Mouse (Mus musculus): ENCODE results near the gene Smg8. TPM values are rescaled to one million over a fixed set of nuclear protein-coding genes. Genes with fewer than 3 reads are reported as not detected.

Gene Smg8
- polyA plus RNA-seq, 1 experiment, result 9.5 TPM

DNA sequence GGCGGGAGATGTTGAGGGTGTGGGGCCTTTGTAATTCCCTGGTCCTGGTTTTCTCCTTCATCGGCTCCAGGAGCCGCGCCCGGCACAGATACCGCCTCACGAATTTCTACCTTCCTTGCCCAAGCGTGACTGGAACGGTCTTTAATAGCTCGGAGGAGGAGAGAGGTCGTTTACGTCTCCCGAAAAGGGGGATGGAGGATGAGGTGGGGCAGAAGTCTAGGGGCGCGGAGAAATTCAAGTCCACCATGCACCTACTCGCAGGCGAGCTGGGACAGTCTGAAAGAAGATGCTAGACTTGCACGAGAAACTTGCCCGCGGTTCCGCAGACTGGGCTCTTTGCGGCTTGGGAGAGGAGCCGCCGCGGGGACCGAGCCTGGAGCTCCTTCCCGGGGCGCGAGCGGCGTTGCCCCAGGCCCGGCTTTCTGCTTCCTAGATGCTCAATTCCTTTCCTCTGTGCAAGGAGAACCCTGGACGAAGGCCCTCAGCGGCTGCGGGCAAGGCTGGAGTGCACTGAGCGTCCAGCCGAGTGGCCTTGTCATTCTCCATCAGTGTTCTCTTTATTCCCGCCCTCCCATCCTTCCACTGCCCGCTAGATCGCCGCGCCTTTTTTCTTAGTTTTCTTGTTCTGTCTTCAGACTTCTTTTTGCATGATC lies 23.1 kb upstream of the Smg8 start:
- no peaks in the 10 kb centered on the region for H3K4me1 ChIP-seq (ENCODE audit: control insufficient read depth, insufficient read depth, low read length)
- peak overlapping the region; percentile 90 for H3K4me3 ChIP-seq (replicated peaks; ENCODE audit: control insufficient read depth, low read depth, low read length)
- TF ChIP-seq CTCF (IDR thresholded peaks at IDR 0.05; ENCODE audit: control insufficient read depth, insufficient read depth, low read length), result no peak
- peak; percentile 61; the same call in 1 of the 2 replicates for TF ChIP-seq POLR2A (IDR thresholded peaks at IDR 0.05; ENCODE audit: borderline replicate concordance, control insufficient read depth, low read depth, low read length)
- peak overlapping the region; percentile 74 for H3K27ac ChIP-seq (ENCODE audit: control insufficient read depth, insufficient read depth, low read depth, low read length, poor library complexity)
- WGBS, result under 1% methylated on average over 42 of the region's 42 CpGs

GRCm38 (mm10) chr11:87108755-87109518 lies 22.4 kb upstream of the Smg8 start, which contains the start of gene Ska2:
Ska2 (plus strand) TSS chr11:87109234.
- peak within 1 kb of the TSS; percentile 90 for H3K4me3 ChIP-seq (replicated peaks; ENCODE audit: control insufficient read depth, low read depth, low read length)
- TF ChIP-seq POLR2A (IDR thresholded peaks at IDR 0.05; ENCODE audit: borderline replicate concordance, control insufficient read depth, low read depth, low read length) (no peak; the same call in 1 of the 2 replicates), CTCF (IDR thresholded peaks at IDR 0.05; ENCODE audit: control insufficient read depth, insufficient read depth, low read length) (no peak)
- peak within 1 kb of the TSS; percentile 74 for H3K27ac ChIP-seq (ENCODE audit: control insufficient read depth, insufficient read depth, low read depth, low read length, poor library complexity)
- WGBS, result under 1% methylated on average over 40 of the region's 40 CpGs
- no peaks in the 10 kb centered on the region for H3K4me1 ChIP-seq (ENCODE audit: control insufficient read depth, insufficient read depth, low read length)

DNA sequence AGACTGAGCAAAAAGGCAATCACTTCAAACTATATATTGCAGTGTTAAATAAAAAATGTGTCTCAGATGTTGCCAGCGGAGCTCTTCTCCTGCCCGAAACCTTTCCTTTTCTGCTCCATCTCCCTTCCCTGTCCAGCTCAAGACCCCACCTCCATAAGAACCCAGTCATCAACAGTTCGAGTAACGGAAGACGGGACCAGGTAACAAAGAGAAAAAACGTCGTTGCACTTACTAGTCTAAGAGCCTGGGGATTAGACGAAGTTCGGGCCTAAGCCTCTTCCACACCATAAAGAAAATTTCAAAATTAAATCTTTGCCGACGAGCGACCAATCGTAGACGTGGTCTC lies 21.8 kb upstream of the Smg8 start, which contains the start of gene Prr11:
Prr11 (minus strand) TSS at position 300 of the 346 bp plus-strand sequence.
- Histone ChIP-seq H3K4me3 (replicated peaks; ENCODE audit: control insufficient read depth, low read depth, low read length) (peak within 1 kb of the TSS; percentile 90), H3K4me1 (ENCODE audit: control insufficient read depth, insufficient read depth, low read length) (no peaks in the 10 kb centered on the region), H3K27ac (ENCODE audit: control insufficient read depth, insufficient read depth, low read depth, low read length, poor library complexity) (peak within 1 kb of the TSS; percentile 74)
- under 1% methylated on average over 14 of the region's 14 CpGs for WGBS
- TF ChIP-seq POLR2A (IDR thresholded peaks at IDR 0.05; ENCODE audit: borderline replicate concordance, control insufficient read depth, low read depth, low read length) (no peak), CTCF (IDR thresholded peaks at IDR 0.05; ENCODE audit: control insufficient read depth, insufficient read depth, low read length) (no peak)

GRCm38 (mm10) chr11:87087142-87087541 lies 568 bp upstream of the Smg8 start:
- 26% methylated on average over 2 of the region's 2 CpGs for WGBS
- peaks cover 5% of the 10 kb centered on the region; the same call in 1 of the 2 replicates for H3K4me1 ChIP-seq (ENCODE audit: control insufficient read depth, insufficient read depth, low read length)
- no peak overlapping the region for H3K27ac ChIP-seq (ENCODE audit: control insufficient read depth, insufficient read depth, low read depth, low read length, poor library complexity)
- TF ChIP-seq POLR2A (IDR thresholded peaks at IDR 0.05; ENCODE audit: borderline replicate concordance, control insufficient read depth, low read depth, low read length) (no peak), CTCF (IDR thresholded peaks at IDR 0.05; ENCODE audit: control insufficient read depth, insufficient read depth, low read length) (no peak)
- H3K4me3 ChIP-seq (replicated peaks; ENCODE audit: control insufficient read depth, low read depth, low read length), result no peak overlapping the region

DNA sequence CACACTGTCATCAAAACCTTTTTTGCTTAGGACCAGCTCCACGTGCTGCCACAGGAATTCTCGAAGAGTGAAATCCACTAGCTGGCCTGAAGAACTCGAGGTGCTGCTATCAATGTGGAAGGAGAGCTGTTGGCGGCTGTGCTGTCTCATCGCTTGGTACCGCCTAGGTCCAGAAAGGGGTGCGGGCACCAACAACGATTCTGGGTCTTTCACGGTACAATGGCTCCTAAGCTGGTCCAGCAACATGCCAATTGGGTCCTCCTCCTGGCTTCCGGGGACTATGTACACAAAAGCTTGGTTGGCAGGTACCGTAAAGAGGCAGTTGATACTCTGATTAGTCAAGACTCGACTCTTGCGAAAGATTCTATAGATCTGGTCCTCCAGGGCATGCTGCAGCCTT lies 1.1 kb downstream of the Smg8 start:
- no peak overlapping the region for H3K27ac ChIP-seq (ENCODE audit: control insufficient read depth, insufficient read depth, low read depth, low read length, poor library complexity)
- 67% methylated on average over 13 of the region's 13 CpGs for WGBS
- H3K4me1 ChIP-seq (ENCODE audit: control insufficient read depth, insufficient read depth, low read length), result peaks cover 5% of the 10 kb centered on the region; the same call in 1 of the 2 replicates
- peak overlapping the region; percentile 95 for H3K4me3 ChIP-seq (replicated peaks; ENCODE audit: control insufficient read depth, low read depth, low read length)
- TF ChIP-seq POLR2A (IDR thresholded peaks at IDR 0.05; ENCODE audit: borderline replicate concordance, control insufficient read depth, low read depth, low read length) (no peak), CTCF (IDR thresholded peaks at IDR 0.05; ENCODE audit: control insufficient read depth, insufficient read depth, low read length) (no peak)

- Histone ChIP-seq H3K4me1 (ENCODE audit: control insufficient read depth, insufficient read depth, low read length) (peaks cover 5% of the 10 kb centered on the region; the same call in 1 of the 2 replicates), H3K4me3 (replicated peaks; ENCODE audit: control insufficient read depth, low read depth, low read length) (no peak overlapping the region), H3K27ac (ENCODE audit: control insufficient read depth, insufficient read depth, low read depth, low read length, poor library complexity) (no peak overlapping the region)
- WGBS, result 77% methylated on average over 1 of the region's 1 CpGs
- TF ChIP-seq POLR2A (IDR thresholded peaks at IDR 0.05; ENCODE audit: borderline replicate concordance, control insufficient read depth, low read depth, low read length) (no peak), CTCF (IDR thresholded peaks at IDR 0.05; ENCODE audit: control insufficient read depth, insufficient read depth, low read length) (no peak)
Observed at GRCm38 (mm10) chr11:87083712-87084111, 2.9 kb downstream of the Smg8 start.

GRCm38 (mm10) chr11:87073866-87074440 lies 12.6 kb downstream of the Smg8 start, which contains the start of gene Gdpd1:
Gdpd1 (minus strand) TSS chr11:87074062.
- peak; percentile 76; the same call in 1 of the 2 replicates for TF ChIP-seq POLR2A (IDR thresholded peaks at IDR 0.05; ENCODE audit: borderline replicate concordance, control insufficient read depth, low read depth, low read length)
- TF ChIP-seq CTCF (IDR thresholded peaks at IDR 0.05; ENCODE audit: control insufficient read depth, insufficient read depth, low read length), result peak; percentile 37; the same call in 1 of the 2 replicates
- Histone ChIP-seq H3K4me3 (replicated peaks; ENCODE audit: control insufficient read depth, low read depth, low read length) (peak within 1 kb of the TSS; percentile 74), H3K27ac (ENCODE audit: control insufficient read depth, insufficient read depth, low read depth, low read length, poor library complexity) (peak within 1 kb of the TSS; percentile 45; the same call in 1 of the 2 replicates), H3K4me1 (ENCODE audit: control insufficient read depth, insufficient read depth, low read length) (no peaks in the 10 kb centered on the region)
- WGBS, result 1% methylated on average over 43 of the region's 43 CpGs
